Mouse (Mus musculus) cerebral cortex, adult 2 months (tissue): ENCODE measurements around the gene Ccnt1.

Experiments used
- WGBS: fragments of 180-500 bp; shearing (Covaris S2); methylation state at CpG from one replicate; pipeline ENCODE4 v1.1.7; 2018; 5-methylcytosine and 5-hydroxymethylcytosine counted together

Ccnt1 gene

DNA sequence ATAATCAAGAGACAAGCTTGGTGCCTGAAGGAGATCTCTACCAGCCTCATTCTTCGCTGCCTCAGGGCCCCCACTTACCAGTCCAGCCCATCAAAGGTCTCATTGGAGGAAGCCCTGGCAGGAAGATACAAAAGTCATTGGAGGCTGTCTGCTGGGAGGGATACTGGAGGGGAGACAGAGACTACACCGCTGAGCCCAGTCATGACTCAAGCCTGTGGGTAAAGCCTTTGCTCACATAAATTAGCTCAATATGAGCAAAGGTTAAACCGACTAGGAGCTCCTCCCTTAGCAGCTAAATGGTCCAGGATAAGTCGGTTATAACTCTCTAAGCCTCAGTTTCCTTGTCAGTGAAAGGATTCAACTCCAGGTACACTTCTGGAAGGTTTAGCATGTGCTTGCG lies 24.3 kb upstream of the Ccnt1 start:
- WGBS = 90% methylated on average over 5 of the region's 5 CpGs

DNA sequence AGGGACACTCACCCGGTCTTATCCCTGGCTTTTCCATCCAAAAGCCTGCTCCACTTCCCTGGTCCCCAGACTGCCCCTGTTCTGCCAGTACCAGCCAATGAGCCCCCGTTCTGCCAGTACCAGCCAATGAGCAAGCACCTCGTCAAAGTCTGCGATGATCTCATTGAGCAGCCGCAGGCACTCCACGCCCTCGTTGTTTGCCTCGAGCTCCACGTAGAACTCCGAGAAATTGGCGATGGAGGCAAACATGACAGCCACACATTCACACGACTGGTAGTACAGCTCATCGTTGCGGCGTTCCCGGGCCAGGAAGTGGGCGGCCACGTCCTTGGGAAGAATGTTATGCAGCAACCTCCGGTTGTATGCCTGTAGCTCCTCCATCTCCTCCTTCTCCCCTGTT lies 23.5 kb upstream of the Ccnt1 start:
- WGBS = 67% methylated on average over 19 of the region's 19 CpGs

DNA sequence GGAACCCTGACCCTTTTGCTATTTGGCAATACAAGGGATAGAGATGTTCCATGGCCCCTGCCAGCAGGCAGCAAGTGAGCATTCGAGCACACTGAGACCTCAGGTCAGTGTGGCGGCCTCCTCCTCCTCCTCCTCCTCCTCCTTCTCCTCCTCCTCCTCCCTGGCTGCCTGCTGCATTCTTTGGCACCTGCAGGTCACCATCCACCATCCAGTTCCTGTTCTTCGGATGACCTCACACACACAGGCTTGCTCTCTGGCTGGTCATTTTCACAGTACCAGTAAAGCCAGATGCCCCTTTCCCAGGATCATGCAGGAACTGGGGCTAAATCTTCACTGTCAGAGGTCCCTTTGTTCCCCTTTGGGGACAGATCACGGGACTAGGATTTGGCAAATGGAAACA lies 20.7 kb upstream of the Ccnt1 start:
- 71% methylated on average over 4 of the region's 4 CpGs for WGBS

DNA sequence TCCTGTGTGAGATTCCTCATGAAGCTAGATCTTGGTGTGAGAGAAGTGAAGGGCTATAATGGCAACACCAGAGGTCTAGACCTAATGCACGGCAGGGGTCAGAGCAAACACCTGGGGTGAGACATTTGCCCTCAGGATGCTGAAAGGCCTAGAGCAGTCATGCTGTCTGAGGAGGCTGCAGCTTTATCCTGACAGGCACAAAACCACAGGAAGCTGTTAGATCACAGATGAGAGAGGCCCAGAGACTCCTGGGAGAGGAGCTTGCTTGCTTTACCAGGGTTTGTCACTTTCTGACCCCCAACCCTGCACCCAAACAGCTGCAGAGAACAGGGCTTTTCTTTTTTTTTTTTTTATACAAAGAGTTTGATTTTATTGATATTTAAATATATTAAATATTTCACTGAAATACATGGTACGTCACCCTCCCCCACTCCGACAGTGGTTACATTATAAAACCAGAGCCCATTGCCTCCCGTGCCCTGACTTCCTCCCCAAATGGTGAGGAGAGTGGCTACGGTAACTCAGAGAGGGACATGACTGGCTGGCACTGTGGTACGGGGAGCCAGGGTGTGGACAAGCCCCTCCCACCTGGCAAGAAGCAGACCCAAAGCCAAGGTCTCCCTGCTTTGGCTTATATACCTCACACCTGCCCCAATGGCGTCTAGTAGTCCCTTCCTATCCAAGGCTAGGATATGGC lies 19.1 kb upstream of the Ccnt1 start:
- WGBS = 80% methylated on average over 7 of the region's 7 CpGs

DNA sequence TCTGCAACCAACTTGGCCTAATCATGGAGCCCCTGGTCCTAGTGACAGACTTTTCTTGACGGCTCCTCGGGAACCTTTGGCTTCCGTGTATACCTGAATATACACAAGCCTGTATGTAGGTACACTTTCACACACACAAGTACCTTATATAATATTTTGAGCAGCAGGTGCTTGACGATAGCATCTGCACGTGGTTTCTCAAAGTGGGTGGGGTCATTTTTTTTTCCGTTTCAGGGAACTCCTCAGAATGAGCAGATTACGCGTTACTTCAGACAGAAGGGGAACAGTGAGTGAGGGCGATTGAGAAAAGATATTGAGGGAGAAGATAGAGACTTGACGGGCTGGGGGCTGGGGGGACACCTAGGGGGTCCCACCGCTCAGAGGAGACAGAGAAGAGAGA lies 17.0 kb upstream of the Ccnt1 start:
- WGBS = 82% methylated on average over 11 of the region's 11 CpGs

DNA sequence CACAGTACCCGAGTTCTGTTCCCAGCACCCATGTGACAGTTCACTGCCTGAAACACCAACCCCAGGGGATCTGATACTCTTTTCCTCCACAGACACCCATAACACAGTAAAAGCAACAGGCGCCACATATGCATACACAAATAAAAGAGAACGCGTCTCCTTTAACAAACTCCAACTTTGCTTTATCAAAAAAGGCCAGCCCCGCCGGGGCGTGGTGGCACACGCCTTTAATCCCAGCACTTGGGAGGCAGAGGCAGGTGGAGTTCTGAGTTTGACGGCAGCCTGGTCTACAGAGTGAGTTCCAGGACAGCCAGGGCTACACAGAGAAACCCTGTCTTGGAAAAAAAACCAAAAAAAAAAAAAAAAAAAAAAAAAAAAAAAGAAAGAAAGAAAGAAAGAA lies 15.4 kb upstream of the Ccnt1 start:
- WGBS = 85% methylated on average over 9 of the region's 9 CpGs

DNA sequence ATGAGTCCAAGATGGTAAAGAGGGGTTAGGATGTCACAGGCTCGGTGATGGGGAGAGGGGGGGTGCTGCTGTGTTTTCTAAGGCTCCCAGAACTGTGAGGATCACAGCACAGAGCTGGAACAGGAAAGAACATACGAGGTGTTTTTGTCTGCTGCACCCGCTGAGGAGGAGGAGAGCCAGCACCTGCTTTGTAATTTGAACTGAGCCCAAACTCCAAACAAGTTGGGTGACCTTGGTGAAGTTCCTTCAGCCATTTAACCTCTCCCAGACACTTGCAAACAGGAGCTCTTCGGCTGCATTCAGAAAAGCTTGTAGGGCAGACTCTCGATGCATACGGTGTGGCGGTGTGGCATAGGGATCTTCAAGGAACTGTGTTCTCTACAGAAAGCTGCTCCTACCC lies 14.7 kb upstream of the Ccnt1 start:
- WGBS = 63% methylated on average over 7 of the region's 7 CpGs

DNA sequence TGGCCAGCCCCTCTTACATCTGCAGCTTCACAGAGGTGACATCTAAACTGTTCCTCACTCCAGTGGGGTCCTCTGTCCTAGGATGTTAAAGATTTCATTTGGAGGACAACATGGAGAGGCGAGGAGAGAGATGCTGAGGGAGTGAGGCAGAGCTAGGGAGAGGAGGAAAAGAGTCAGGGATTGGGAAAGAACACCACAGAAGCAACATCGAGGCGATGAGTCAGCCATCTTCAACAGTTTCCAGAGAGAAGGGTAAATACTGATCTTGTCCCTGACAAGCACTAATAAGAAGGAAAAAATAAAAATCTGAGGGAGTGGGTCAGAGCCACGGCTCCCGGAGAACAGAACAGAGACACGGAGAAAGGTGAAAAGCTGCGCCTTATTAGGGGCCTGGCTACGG lies 12.3 kb upstream of the Ccnt1 start:
- WGBS = 66% methylated on average over 8 of the region's 8 CpGs

DNA sequence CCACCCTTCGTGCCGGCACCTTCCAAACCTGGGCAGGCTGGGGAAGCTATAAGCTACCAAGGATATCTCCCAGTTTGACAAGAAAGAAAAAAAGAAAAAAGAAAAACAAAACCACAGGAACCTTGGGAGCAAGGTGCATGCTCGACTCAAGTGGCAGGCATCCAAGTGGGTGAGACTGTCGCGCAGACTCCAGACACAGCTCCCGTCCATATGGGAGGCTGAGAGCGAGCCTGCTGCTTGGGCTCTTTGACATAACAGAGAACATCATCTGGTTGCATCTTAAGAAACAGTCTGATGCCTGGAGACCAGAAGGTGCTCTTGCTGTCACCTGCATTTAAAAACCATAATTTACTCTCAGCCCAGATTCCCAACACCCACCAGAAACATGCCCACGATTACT lies 11.7 kb upstream of the Ccnt1 start:
- WGBS = 44% methylated on average over 8 of the region's 8 CpGs

DNA sequence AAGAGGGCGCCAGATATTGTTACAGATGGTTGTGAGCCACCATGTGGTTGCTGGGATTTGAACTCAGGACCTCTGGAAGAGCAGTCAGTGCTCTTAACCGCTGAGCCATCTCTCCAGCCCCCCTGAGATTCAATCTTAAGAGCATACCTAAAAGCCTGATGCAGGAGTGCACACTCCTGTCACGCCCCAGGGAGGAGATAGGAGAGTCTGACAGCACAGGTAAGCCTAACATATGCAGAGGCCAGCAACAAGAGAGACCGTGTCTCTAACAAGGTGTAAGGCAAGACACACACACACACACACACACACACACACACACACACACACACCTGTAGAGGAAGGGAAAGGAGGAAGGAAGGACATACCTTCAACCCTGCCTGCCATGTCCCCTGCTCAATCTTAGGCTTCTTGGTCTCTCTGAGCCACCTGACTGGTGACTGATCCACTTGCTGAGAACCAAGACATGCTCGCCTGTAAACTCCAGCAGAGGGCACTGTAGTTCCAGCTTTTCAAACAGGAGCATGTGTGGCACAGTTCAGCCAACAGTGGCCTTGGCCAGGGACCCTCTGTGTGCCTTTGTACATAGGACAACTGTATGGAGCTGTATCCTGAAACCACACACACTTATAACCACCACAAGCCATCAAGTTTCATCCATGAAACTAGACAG lies 9.2 kb upstream of the Ccnt1 start:
- 42% methylated on average over 5 of the region's 5 CpGs for WGBS

DNA sequence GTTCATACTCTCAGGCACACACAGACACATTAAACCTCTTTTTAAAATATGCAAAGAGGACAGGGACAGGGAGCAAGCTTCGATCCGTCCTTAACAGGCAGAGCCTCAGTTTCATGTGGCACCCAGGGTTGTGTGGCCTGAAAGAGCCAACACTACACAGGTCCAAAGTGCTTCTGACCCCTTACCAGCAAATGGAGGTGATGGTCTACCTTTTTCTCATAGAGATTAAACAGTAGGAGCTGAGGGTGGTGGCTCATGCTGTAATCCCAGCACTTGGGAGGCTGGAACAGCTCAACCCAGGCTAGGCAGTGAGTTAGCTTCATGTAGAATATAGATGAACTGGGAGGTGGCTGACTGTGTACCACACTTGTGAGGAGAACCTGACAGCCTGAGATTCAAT lies 8.6 kb upstream of the Ccnt1 start:
- WGBS = 81% methylated on average over 2 of the region's 2 CpGs

DNA sequence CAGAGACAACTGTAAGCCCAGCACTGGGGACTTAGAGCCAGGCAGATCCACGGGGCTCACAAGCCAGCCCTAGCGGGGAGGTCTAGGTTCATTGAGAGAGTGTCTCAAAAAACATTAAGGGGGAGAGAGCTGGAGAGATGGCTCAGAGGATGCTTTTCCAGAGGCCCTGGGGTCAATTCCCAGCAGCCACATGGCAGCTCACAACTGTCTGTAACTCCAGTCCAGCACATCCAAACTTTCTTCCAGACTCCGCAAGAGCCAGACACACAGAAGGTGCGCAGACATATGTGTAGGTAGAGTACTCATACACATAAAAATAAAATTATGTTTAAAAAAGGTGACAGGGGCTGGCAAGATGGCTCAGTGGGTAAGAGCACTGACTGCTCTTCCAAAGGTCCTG lies 2.6 kb upstream of the Ccnt1 start:
- WGBS = 80% methylated on average over 4 of the region's 4 CpGs

DNA sequence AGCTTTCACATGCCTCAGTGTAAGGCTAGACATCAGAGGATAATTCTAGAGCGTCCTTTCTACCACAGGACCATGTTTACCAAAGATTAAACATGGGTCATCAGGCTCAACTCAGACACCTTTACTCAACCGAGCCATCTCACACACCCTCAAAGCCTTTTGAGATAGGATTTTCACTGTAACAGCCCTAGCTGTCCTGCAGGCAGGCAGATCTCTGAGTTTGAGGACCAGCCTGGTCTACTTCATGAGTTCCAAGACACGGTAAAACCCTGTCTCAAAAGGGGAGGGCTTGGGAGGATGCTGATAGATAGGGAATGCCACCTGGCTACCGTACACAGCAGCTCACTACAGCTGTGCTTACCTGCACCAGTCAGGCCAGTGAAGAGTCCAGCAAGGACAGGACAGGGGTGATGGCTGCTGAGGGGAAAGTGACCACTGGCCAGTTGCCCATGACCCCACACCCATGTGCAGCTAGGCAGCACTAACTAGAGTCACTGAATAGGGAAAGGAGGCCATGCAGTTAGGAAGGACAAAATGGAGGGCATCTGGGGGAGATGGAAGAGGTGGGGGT lies 843 bp downstream of the Ccnt1 start:
- WGBS = 91% methylated on average over 4 of the region's 4 CpGs

DNA sequence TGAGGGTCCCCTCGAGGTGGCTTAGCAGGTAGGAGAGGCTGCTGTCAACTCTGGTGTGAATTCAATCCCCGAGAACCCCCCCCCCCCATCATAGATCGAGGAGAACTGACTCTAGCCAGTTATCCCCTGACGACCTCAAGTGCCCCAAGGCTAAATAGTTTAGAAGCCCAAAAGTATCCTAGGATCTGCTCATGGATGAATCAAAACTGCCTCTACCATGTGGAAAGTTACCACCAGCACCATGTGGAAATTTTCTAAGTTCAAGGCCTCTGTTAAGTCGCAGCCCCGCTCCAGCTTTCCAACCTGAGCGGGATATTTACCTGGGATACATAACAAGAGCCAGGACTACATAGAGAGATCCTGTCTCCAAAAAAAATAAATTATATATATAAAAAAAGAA lies 1.5 kb downstream of the Ccnt1 start:
- 70% methylated on average over 7 of the region's 7 CpGs for WGBS

DNA sequence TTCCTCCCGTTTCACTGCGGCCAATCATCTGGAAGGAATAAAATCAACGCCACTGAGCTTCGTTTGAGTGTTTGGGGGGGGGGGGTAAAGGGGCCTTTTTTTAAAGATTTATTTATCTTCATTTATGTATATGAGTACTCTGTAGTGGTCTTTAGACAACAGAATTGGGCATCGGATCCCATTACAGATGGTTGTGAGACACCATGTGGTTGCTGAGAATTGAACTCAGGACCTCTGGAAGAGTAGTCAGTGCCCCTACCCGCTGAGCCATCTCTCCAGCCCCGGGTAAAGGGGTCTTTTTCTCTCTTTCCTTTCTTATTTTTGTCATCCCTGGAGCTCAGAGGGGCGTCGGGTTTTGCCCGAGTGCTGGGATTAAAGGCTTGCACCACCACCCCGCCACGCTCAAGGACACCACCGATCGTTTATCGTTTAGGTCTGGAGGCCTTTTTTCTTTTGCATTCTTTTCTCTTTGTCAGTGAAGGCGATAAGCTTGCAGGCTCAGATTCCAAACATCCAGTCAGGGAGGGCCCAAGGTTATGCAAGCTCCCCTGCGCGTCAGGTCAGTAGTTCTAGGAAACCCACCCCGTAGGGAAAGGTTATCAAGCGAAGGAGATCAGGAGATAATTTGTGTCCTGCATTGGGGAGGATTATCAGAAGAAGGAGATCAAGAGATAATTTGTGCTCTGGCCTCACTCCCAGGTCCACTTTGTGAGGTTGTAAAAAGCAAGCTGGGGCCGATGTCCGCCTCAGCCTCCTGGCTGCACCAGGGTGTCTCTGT lies 2.3 kb downstream of the Ccnt1 start:
- 9% methylated on average over 22 of the region's 22 CpGs for WGBS

DNA sequence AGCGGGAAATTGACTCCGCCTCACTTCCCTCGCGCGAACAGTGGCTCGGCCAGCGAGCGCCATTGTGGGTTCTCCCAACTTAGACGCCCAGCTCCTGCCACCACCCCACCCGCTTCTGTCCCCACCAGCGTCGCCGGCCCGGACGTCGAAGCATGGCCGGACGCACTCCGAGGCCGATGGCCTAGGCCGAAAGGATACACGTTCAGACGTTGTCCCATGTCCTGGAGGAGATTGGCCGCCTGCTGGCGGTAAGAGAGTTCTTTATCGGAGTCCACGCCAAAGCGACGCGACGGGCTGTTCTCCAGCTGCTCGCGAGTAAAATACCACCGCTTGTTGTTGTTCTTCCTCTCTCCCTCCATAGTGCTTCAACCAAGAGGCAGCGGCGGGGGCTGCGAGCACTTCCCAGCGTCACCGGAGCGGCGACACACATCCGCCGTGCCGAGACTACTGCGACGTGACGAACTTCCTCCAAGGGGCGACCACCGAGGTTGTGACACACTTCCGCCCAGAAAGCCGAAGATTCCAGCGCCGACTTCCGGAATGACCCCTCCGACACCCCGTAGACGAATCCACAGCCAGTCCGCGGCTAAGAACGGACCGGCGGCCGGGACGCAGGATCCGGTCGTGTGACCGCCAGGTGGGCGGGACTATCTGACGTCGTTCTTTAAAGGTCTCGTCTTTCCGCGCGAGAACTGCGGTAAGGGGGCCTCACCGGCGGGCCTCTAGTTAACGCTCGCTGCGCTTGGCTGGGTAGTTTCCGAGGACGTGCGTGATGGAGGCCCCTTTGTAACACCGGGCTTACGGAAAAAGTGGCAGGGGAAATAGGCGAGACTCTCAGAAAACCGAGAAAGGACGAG lies 3.2 kb downstream of the Ccnt1 start:
- WGBS = under 1% methylated on average over 88 of the region's 88 CpGs

DNA sequence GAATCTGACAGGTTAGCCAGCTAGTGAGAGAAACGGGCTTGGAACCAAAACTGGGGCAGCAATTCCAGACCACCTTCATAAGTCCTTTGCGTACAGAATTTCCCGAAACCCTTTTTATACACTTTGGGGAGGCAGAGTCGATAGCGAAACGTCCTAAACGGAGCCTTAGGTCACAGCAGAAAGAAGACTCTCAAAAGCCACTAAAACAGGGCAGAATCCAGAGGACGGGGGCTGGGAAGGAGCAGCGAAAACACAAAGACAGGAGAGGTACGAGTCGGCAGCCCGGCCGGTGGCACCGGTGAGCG lies 3.8 kb downstream of the Ccnt1 start:
- under 1% methylated on average over 15 of the region's 15 CpGs for WGBS

DNA sequence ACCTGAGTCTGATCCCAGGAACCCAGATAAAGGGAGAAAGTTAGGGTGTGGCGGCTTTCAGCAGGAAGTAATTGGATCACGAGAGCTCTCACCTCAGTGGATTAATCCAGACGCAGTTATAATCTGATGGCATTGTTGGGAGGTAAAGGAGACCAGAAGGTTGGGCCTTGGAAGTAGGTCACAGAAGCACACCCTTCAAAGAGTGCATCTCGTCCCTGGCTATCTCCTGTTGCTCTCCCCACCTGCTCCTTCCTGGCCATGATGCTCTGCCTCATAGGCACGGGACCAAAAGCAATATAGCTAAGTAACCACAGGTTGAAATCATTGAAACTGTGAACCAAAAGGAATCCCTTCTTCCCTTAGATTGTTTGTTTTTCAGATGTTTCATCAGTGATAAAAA lies 13.5 kb downstream of the Ccnt1 start:
- WGBS = 85% methylated on average over 5 of the region's 5 CpGs

DNA sequence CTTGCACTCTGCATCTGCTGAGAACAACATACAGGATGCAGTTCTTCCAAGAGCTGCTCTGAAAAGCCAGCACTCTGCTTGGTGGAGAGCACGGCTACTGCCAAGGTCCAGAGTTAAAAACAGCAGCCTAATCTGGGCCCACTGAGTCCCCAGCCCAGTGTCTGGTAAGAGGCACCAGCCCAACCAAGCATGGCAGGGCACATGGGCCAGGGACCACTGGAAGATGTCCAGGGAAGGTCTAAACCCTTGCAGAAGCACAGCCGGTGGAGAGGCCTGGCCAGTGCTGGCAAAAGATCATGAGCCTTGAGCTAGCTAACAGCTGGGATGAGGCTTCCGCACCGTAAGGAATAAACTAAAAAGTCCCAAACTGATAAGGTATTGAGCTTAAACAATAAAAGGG lies 14.8 kb downstream of the Ccnt1 start:
- 78% methylated on average over 4 of the region's 4 CpGs for WGBS

DNA sequence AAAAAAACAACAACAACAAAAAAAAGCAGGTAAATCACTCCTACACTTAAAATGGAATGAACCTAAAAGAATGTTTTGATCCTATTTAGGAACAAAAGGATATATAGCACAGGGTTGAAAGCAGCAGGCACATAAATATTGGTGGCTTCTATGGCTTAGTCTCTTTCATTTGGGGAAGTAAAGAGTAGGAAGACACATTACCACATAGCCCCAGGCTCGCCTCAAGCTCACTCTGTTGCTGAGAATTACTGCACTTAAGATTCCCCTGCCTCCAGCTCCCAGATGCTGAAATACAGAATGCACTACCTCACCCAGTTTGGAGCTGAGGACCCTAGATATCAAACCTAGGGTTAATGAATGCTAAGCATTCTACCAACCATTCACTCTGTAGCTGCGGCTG lies 18.0 kb downstream of the Ccnt1 start:
- 78% methylated on average over 2 of the region's 2 CpGs for WGBS

DNA sequence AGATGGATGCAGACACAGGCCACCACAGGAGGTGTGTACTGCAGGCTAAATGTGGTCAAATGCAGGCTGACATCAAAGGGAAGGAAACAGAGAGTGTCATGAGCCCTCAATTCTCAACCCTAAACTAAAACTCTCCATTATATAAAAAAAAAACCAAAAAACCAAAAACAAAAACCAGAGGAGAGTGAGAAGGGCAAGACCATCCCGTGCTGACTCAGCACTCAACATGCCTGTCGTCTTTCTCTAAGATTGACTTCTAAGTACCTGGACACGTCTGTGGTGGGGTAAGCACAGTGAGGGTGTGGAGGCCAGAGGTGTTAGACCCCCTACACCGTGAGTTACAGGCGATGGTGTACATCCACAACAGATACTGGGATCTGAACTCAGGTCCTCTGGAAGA lies 23.9 kb downstream of the Ccnt1 start:
- 92% methylated on average over 5 of the region's 5 CpGs for WGBS

DNA sequence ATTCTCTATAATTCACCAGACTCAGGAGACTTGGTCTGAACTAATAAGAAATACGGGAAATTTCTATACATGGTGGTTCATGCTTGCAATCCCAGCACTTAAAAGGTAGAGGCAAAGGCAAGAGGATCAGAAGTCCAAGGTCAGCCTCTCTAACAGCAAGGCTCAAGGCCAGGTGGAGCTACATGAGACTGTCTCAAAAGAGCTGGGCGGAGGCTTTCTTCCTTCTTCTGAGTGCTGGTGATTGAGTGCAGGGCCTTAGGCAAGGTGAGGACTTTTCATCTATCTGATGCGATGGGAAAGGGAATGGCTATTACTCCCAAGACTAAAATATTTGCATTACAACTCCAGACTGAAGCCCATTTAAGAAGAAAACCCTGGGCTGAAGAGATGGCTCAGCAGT lies 25.6 kb downstream of the Ccnt1 start:
- 95% methylated on average over 3 of the region's 3 CpGs for WGBS
